Mouse (Mus musculus) forebrain, embryonic 14.5 days (tissue): ENCODE data around the gene Alk. TPM values are rescaled to one million over a fixed set of nuclear protein-coding genes. Genes with fewer than 3 reads are reported as not detected.
A peak's percentile ranks its signal among the peaks of the same experiment; 100 is the strongest.

Experiments used
- ATAC-seq: fragments of 200-750 bp; cut with Nextera tagmentation; 2 replicates; pipeline ENCODE4 v1.8.0; 2017; ENCODE audit warnings: mild to moderate bottlenecking, moderate library complexity
- DNase-seq: peaks from one replicate; pipeline ENCODE4 v3.0.0-alpha.2; 2015; ENCODE audit warnings: low spot score
- H3K27ac ChIP-seq: fragments of 300-500 bp; sonication (generic); 2 replicates; pipeline ENCODE4 v1.5.1; 2014; ENCODE audit warnings: low read depth, mild to moderate bottlenecking, control low read depth, low read length, moderate library complexity
- H3K27me3 ChIP-seq: fragments of 300-500 bp; sonication (generic); replicated peaks from 2 replicates; pipeline ENCODE4 v1.6.1; 2014; ENCODE audit warnings: low read length, control low read depth, mixed read lengths; ENCODE audit not compliant: control insufficient read depth, insufficient read depth
- H3K36me3 ChIP-seq: fragments of 300-500 bp; sonication (generic); 2 replicates; pipeline ENCODE4 v1.6.1; 2014; ENCODE audit warnings: low read length, control low read depth; ENCODE audit not compliant: control insufficient read depth, insufficient read depth
- H3K4me1 ChIP-seq: fragments of 300-500 bp; sonication (generic); 2 replicates; pipeline ENCODE4 v1.6.1; 2014; ENCODE audit warnings: antibody characterized with exemption, low read length, control low read depth; ENCODE audit not compliant: control insufficient read depth, insufficient read depth
- H3K4me2 ChIP-seq: fragments of 300-500 bp; sonication (generic); 2 replicates; pipeline ENCODE4 v1.6.1; 2014; ENCODE audit warnings: mild to moderate bottlenecking, control low read depth, low read length
- H3K4me3 ChIP-seq: fragments of 300-500 bp; sonication (generic); 2 replicates; pipeline ENCODE4 v1.5.1; 2014; ENCODE audit warnings: low read depth, low read length, control low read depth
- H3K9ac ChIP-seq: fragments of 300-500 bp; sonication (generic); 2 replicates; pipeline ENCODE4 v1.6.1; 2014; ENCODE audit warnings: mild to moderate bottlenecking, low read length, control low read depth, moderate library complexity
- H3K9me3 ChIP-seq: fragments of 300-500 bp; sonication (generic); replicated peaks from 2 replicates; pipeline ENCODE4 v1.6.1; 2016; ENCODE audit warnings: low read length, control low read depth, mixed read lengths; ENCODE audit not compliant: control insufficient read depth
- WGBS: fragments of 180-500 bp; shearing (Covaris S2); extraction: QIAGEN DNeasy Blood & Tissue Kit; methylation state at CpG from one replicate; pipeline ENCODE4 v1.1.7; 2014; 5-methylcytosine and 5-hydroxymethylcytosine counted together
- polyA plus RNA-seq: library from polyadenylated mRNA; unstranded; fragments of >200 nt; fragmentation: Nextera tagmentation; extraction: Ambion mirVana; gene quantifications from 2 replicates; pipeline ENCODE4 v1.2.1, GENCODE M21; 2014

The Alk gene
- polyA plus RNA-seq, 1 experiment from 2014 or later: 0.55 TPM

- WGBS: 63% methylated on average over 3 of the region's 3 CpGs
- H3K27me3 ChIP-seq: no peaks in the 10 kb centered on the region
- ATAC-seq (peak; percentile 93), DNase-seq (peak; percentile 87)
- H3K9me3 ChIP-seq: no peaks in the 10 kb centered on the region
- H3K36me3 ChIP-seq: no peaks in the 10 kb centered on the region
- no peak overlapping the region for H3K9ac ChIP-seq
- no peak overlapping the region for H3K27ac ChIP-seq
- no peak overlapping the region for H3K4me3 ChIP-seq
- no peak overlapping the region for H3K4me2 ChIP-seq
- no peaks in the 10 kb centered on the region for H3K4me1 ChIP-seq
Measured at GRCm38 (mm10) chr17:72015253-72015652, 589.2 kb downstream of the Alk start.

- no peaks in the 10 kb centered on the region for H3K36me3 ChIP-seq
- no peak overlapping the region for H3K4me2 ChIP-seq
- H3K4me3 ChIP-seq: no peak overlapping the region
- no peak overlapping the region for H3K27ac ChIP-seq
- H3K9me3 ChIP-seq: no peaks in the 10 kb centered on the region
- no peak for DNase-seq
- no peak overlapping the region for H3K9ac ChIP-seq
- no peaks in the 10 kb centered on the region for H3K27me3 ChIP-seq
- ATAC-seq: no peak
- 91% methylated on average over 9 of the region's 9 CpGs for WGBS
- no peaks in the 10 kb centered on the region for H3K4me1 ChIP-seq
Measured at GRCm38 (mm10) chr17:72012775-72013174, 591.7 kb downstream of the Alk start.

GRCm38 (mm10) chr17:72009836-72010235, 594.6 kb downstream of the Alk start:
- WGBS: 92% methylated on average over 2 of the region's 2 CpGs
- no peak overlapping the region for H3K9ac ChIP-seq
- H3K4me2 ChIP-seq: no peak overlapping the region
- no peak for ATAC-seq
- H3K9me3 ChIP-seq: no peaks in the 10 kb centered on the region
- no peak for DNase-seq
- no peak overlapping the region for H3K27ac ChIP-seq
- H3K36me3 ChIP-seq: no peaks in the 10 kb centered on the region
- no peaks in the 10 kb centered on the region for H3K27me3 ChIP-seq
- no peaks in the 10 kb centered on the region for H3K4me1 ChIP-seq
- no peak overlapping the region for H3K4me3 ChIP-seq

- ATAC-seq (no peak), DNase-seq (no peak)
- no peaks in the 10 kb centered on the region for H3K27me3 ChIP-seq
- H3K4me3 ChIP-seq: no peak overlapping the region
- no peaks in the 10 kb centered on the region for H3K9me3 ChIP-seq
- H3K27ac ChIP-seq: no peak overlapping the region
- no peak overlapping the region for H3K4me2 ChIP-seq
- no peaks in the 10 kb centered on the region for H3K4me1 ChIP-seq
- H3K9ac ChIP-seq: no peak overlapping the region
- H3K36me3 ChIP-seq: no peaks in the 10 kb centered on the region
- WGBS: 76% methylated on average over 5 of the region's 5 CpGs
Measured at GRCm38 (mm10) chr17:72008389-72008788, 596.0 kb downstream of the Alk start.

- WGBS: 89% methylated on average over 6 of the region's 6 CpGs
- Histone ChIP-seq H3K4me3 (no peak overlapping the region), H3K4me1 (no peaks in the 10 kb centered on the region), H3K9ac (no peak overlapping the region), H3K9me3 (no peaks in the 10 kb centered on the region), H3K27me3 (no peaks in the 10 kb centered on the region), H3K4me2 (no peak overlapping the region), H3K36me3 (no peaks in the 10 kb centered on the region), H3K27ac (no peak overlapping the region)
- no peak for DNase-seq
- no peak for ATAC-seq
Measured at GRCm38 (mm10) chr17:72005365-72005764, 599.1 kb downstream of the Alk start.

- Histone ChIP-seq H3K4me1 (no peaks in the 10 kb centered on the region), H3K9ac (no peak overlapping the region), H3K36me3 (no peaks in the 10 kb centered on the region), H3K27ac (no peak overlapping the region), H3K4me2 (no peak overlapping the region), H3K9me3 (no peaks in the 10 kb centered on the region), H3K27me3 (no peaks in the 10 kb centered on the region), H3K4me3 (no peak overlapping the region)
- WGBS: 54% methylated on average over 5 of the region's 5 CpGs
- ATAC-seq: no peak
- DNase-seq: no peak
Measured at GRCm38 (mm10) chr17:71999527-72000482, 604.6 kb downstream of the Alk start.

GRCm38 (mm10) chr17:71997680-71998079, 606.7 kb downstream of the Alk start:
- 68% methylated on average over 3 of the region's 3 CpGs for WGBS
- Histone ChIP-seq H3K27ac (no peak overlapping the region), H3K9ac (no peak overlapping the region), H3K4me3 (no peak overlapping the region), H3K4me2 (no peak overlapping the region), H3K36me3 (no peaks in the 10 kb centered on the region), H3K9me3 (no peaks in the 10 kb centered on the region), H3K27me3 (no peaks in the 10 kb centered on the region), H3K4me1 (no peaks in the 10 kb centered on the region)
- DNase-seq (peak; percentile 43), ATAC-seq (no peak)

GRCm38 (mm10) chr17:71995539-71995938, 608.9 kb downstream of the Alk start:
- DNase-seq (no peak), ATAC-seq (no peak)
- Histone ChIP-seq H3K4me3 (no peak overlapping the region), H3K27ac (no peak overlapping the region), H3K9ac (no peak overlapping the region), H3K4me1 (no peaks in the 10 kb centered on the region), H3K36me3 (no peaks in the 10 kb centered on the region), H3K4me2 (no peak overlapping the region), H3K9me3 (no peaks in the 10 kb centered on the region), H3K27me3 (no peaks in the 10 kb centered on the region)
- 91% methylated on average over 3 of the region's 3 CpGs for WGBS

GRCm38 (mm10) chr17:71994144-71994543, 610.3 kb downstream of the Alk start:
- 96% methylated on average over 1 of the region's 1 CpGs for WGBS
- Histone ChIP-seq H3K27ac (no peak overlapping the region), H3K4me2 (no peak overlapping the region), H3K36me3 (no peaks in the 10 kb centered on the region), H3K4me1 (no peaks in the 10 kb centered on the region), H3K9ac (no peak overlapping the region), H3K4me3 (no peak overlapping the region), H3K27me3 (no peaks in the 10 kb centered on the region), H3K9me3 (no peaks in the 10 kb centered on the region)
- DNase-seq (no peak), ATAC-seq (no peak)
